Mouse (Mus musculus): ENCODE measurements around the gene Sox5.
A peak's percentile ranks its signal among the peaks of the same experiment; 100 is the strongest.

Gene Sox5

DNA sequence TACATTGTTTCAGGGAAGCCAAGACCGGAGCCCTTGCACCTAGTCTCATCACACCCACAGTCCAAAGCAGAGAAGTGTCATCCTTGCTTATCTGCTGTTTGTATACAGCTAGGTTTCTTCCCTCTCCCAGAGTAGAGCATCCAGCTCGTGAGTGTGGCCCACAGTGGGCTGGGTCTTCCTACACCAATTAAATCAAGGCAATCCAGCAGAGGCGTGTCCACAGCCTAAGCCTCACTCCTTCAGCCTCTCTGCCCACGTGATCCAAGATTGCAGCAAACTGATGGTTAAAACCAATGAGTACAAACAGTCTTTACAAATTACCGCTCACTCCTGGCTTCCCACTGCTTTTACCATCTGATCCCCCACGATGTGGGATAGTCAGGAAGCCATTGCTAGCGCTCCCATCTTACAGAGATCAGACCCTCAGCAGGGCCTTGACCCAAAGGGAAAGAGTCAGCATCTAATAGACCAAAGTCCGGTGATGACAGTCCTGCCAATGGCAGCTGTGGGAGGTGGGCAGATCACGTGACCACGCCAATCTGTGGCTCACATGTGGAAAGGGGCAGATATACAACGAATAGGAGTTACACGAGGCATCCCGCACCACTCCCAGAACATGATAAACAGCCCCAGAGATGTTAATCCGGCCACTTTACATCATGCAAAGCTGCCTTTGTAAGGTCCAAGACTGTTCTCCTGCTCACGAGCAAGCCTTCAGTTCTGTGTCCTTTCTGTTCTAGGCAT, 9.4 kb downstream of the Sox5 start:
- no peak for DNase-seq (ENCODE audit: extremely low spot score)

DNA sequence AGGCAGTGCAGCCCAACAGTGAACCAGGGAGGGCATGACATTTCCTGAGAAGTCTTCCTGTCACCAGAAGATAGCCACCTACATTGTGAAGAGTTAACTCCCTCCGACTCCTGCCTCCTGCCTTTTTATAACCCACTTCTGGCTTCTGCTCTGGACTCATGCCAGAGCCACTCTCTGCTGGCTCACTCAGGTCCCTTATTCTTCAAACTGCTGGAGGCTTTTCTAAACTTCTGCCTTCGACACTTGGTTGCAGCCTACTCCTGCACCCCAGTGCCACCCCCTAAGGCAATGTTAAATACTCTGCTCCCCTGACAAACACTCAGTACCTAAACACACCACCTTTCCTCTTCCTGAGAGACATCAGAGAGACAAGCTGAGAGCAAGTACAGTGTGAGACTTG, 12.7 kb downstream of the Sox5 start:
- no peak for DNase-seq (ENCODE audit: extremely low spot score)

DNA sequence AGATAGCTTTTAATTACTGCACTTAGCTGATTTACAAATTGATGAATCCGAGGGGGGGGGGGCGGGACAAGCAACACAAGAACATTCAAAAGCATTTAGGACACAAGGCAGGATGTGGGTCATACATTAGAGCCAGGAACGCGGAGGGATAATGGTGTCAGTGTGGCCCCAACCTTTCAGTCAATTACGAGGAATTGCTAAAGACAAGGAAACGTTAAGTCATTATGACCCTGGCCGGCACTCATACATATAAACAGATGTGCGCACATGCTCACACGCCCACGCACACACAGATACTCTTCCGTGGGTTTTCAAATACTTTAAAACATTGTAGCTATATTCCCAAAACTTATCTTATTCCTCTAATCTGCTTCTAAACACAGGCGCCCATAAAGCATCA, 19.9 kb downstream of the Sox5 start:
- no peak for DNase-seq (ENCODE audit: extremely low spot score)

DNA sequence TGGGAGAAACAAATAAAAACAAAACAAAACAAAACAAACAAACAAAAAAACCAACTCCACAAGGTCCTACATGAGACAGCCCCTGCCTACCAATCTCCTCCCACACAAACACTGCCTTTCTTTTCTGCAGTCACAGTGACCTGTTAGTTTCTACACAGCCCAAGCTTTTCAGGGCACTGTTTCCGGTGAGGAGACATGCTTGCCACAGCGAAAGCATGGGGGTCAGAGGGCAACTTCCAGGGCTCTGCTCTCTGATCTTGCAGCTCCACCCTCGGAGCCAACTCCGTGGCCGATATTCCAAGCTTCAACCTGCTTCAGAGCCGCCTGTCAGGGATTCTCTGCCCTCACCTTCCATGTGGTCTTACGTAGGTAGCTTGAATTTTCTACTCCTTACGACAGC, 22.6 kb downstream of the Sox5 start:
- DNase-seq (ENCODE audit: extremely low spot score): peak; percentile 44

DNA sequence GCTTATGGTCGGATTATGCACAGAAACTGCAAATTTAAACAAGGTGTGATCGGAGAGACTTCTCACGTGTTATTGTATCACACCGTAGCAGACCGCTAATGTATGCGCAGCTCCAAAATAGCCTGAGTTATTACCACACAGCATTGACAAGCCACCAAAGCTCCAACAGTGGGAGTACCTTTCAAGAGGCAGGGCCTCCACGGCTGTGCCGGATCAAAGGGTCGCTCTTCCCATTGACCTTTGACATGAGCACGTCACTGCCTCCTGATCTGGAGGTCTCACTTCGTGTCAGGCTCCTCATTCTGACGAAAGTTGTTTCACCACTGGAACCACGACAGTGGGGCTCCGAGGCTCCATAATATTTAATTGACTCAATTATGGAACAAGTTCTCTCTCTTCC, 24.4 kb downstream of the Sox5 start:
- peak; percentile 52 for DNase-seq (ENCODE audit: extremely low spot score)

DNA sequence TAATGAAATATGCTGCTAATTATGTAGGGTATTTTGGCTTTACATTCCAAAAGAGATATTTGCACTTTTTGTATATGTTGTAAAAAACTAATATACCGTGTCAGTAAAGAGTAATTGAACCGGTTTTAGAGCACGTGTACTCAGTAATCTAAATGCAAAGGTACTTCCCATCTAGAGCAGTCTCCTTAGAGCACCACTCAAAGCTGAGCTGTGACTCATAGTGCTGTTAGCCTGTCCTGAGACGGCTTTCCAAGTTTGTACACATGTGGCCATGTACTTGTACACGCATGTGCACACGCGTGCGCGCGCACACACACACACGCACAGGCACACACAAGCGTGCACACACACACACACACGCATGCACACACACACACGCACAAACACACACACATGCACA, 25.3 kb downstream of the Sox5 start:
- no peak for DNase-seq (ENCODE audit: extremely low spot score)

DNA sequence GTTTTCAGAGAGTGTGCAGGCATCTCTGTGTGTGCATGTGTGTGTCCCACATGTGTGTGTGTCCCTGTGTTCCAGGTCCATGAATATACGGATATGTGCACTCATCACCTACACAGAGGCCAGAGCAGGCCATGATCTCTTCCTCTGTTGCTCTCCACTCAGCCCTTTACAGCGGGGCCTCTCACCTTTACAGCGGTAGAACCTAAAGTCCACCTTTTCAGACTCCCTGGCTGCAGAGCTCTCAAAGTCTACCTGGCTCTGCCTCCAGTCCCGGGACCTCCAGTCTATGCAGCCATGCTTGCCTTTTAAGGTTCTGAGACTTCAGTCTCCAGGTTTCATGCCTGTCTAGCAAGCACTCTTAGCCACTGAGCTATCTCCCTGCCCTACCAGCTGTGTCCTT, 26.5 kb downstream of the Sox5 start:
- no peak for DNase-seq (ENCODE audit: extremely low spot score)

DNA sequence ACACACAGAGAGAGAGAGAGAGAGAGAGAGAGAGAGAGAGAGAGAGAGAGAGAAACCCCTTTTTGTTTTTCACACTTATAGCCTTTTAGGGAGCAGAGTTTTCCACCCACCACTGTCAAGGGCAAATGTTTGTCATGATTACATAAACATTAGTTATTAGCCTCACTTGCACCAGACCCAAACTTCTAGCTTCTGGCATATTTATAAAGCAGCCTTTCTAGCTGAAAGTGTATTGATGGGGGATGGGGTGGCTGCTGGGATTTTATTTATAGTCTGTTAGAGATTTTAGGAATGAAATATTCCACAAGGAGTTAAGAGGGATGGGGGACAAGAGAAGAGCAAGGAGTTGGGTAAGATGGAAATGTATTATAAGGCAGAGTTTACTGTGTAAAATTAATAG, 27.4 kb downstream of the Sox5 start:
- no peak for DNase-seq (ENCODE audit: extremely low spot score)

DNA sequence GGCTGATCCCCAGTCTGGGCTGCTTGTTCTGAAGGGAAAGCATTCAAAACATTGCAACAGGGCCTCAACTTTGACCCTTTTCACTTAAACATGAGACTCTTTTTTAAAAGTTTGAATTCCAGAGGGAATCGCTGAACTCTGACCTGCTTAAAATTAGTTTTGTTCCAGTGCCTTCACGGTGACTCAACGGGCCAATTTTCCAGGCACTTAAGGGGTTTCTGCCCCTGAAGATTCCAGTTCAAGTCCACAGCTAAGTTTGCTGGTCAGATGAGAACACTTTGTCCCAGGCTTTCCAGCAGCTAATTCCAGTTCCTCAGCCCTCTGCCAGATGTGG, 27.8 kb downstream of the Sox5 start:
- peak; percentile 45 for DNase-seq (ENCODE audit: extremely low spot score)

DNA sequence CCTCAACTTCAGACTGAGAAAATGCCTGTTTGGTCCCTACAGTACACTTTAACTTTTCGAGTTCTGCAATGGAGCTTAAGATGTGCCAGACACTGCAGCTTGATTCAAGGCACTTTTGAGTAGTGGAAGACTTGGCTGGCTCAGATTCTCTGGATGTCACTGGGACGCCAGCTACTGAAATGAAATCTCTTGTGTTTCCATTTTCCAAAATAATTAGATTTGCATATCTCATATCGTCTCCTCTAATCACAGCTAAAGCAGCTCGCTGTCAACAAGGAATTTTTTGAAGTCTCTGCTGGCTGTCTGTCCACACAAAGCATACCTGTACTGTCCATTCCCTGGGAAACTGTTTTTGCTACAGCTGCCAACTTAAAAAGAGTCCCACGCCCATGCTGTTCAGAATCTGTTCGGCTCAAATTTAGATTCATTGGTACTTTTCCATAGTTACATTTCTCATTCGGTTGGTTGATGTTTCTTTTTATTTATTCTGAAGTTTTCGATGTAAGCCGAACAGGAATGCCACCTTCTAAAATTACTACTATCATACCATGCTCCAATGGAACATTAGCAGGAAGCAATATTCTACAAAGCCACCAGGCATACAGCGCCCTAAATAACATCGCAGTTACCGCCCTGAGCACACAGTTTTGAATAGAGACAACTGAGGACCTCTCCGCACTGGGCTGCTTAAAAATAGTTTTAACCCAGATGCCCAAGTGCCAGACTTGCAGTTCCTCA, 28.4 kb downstream of the Sox5 start:
- no peak for DNase-seq (ENCODE audit: extremely low spot score)

DNA sequence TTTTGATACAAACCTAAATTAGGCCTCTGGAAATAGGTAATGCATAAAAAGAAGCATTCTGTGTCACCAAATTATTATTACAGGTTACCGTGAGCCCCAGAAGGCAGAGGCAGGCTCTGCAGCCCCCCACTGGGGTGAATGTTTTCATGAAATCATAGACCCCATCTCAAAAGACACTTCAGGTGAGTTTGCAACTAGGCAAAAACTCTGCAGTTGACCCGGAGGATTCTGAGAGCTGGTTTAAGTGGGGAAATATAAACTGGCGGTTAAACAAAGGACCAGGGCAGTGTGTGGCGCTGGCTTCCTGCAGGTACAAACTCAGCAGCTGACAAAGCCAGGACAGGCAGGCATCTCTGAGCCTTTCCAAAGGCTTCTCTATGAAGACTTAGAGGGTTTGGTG, 30.2 kb downstream of the Sox5 start:
- no peak for DNase-seq (ENCODE audit: extremely low spot score)

DNA sequence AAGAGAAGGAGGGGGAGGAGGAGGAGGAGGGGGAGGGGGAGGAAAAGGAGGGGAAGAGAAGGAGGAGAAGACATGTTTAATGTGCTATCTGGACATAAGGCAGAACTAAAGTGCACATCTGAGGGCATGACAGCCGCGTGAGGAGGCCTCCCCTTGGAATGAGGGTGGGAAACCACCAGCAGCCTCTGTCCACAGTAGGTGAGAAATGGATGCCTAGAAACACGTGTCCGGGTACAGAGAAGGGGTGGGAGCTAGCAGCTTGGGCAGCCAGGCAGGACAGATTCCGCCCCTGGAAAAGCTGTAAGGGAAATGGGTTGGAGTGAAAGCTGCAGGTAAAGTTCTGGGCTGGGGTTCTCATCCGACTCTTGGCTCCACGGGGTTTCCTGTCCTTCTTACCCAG, 31.6 kb downstream of the Sox5 start:
- DNase-seq (ENCODE audit: extremely low spot score): no peak

DNA sequence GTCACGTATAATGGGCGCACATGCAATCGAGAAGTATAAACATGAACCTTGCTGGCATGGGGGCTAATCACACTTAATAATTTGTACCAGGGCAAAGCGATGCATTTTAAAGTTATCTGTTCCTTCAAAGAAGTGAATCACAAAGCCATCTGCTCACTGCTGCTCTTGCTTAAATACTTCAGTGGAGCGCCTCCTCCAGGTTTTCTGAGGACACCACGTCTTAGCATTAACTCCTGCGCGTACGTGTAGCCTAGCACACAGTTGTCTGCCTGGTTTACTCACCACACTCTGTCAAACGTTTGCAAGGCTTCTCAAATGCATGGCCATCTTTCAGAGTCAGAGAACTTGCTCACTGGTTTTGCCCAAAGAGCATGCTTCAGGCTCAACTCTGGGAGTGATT, 35.3 kb downstream of the Sox5 start:
- no peak for DNase-seq (ENCODE audit: extremely low spot score)

DNA sequence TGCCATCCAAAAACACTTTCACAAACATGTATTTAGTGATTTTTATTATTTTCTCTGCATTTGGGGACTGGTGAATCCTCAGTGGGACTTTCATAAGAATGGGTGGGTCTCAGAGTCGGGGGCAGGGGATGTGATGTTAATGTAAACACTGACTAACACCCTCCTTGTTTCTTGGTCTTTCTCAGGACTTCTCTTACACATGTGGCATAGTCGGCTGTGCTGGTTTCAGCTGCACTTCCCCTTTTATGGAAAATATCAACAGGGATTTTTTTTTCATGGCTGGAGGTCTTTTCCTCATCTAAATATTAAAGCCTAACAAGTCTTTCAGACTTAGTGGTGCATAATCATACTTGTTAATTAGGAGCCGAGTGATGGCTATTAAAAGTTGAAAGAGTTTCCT, 39.2 kb downstream of the Sox5 start:
- no peak for DNase-seq (ENCODE audit: extremely low spot score)

DNA sequence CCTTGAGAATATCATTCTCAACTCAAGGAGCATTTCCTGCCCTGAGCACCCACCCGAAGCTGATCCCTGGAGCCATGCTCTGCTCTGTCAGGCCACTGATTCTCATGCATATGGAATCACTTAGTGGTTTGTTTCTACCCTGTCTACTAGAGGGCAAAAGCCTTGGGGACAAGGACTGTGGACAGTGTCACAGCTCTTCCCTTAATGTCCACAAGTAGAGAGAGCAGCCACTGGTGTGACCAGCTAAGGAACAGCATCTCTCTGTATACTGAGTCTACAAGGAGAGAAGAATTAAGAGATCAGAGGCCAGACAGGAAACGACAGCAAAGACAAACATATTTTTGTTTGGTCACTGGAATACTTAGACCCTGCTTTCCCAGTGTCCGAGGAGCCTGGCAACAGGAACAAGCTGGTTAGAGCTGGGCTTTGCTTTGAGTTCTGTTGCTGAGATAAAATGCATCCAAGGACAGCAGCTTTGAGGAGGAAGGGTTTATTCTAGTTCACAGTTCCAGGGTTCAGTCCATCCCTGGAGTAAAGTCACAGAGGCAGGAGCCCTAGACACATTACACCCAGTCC, 40.6 kb downstream of the Sox5 start:
- DNase-seq (ENCODE audit: extremely low spot score): no peak

DNA sequence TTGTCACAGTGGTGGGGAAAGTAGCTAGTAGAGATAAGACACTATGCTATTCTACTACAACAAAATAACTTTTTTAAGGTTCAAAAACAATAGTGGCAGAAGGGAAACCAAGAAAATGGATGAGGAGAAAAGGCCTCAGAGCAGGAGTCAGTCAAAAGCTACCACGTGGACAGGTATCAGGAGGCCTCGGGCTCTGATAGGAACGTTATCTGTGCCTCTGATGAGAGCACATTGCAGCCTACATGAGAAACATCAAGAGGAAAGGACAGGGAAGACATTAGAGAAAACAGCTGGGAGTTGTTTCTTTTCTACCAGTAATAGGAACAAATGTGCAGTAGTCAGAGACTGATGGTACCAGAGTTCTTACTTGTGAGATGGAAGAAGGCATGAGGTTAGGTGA, 41.4 kb downstream of the Sox5 start:
- DNase-seq (ENCODE audit: extremely low spot score): no peak

DNA sequence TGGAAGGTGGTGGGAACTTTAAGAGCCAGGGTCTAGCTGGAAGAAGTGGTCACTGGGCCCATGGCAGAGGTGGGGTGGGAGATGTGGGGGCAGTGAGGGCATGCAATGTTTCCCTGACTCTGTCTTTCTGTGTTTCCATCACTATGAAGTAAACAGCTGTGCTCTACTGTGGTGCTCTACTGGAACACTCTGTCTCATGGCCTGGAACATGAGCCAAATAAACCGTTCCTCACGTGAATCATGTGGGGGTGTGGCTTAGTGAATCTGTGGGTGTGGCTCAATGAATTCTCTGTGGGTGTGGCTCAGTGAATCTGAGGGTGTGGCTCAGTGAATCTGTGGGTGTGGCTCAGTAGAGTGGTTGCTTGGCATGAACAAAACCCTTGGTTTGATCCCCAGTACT, 42.0 kb downstream of the Sox5 start:
- no peak for DNase-seq (ENCODE audit: extremely low spot score)

DNA sequence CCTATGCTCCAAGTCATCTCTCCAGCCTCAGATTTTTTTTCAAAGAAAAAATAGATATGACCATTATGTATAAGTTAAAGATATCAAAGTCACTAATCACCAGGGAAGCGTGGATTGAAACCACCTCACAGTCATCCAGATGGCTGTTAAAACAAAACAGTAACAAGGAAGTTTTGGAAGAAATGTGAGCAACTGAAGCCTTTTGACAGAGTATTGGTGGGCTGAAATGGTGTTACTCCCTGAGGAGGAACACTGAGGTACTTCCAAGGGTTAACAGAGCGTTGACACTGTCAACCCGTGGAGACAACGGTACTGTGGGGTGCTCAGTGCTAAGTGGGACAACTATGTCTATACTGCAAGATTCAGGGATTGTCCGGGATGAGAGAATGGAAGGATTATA, 44.0 kb downstream of the Sox5 start:
- no peak for DNase-seq (ENCODE audit: extremely low spot score)

DNA sequence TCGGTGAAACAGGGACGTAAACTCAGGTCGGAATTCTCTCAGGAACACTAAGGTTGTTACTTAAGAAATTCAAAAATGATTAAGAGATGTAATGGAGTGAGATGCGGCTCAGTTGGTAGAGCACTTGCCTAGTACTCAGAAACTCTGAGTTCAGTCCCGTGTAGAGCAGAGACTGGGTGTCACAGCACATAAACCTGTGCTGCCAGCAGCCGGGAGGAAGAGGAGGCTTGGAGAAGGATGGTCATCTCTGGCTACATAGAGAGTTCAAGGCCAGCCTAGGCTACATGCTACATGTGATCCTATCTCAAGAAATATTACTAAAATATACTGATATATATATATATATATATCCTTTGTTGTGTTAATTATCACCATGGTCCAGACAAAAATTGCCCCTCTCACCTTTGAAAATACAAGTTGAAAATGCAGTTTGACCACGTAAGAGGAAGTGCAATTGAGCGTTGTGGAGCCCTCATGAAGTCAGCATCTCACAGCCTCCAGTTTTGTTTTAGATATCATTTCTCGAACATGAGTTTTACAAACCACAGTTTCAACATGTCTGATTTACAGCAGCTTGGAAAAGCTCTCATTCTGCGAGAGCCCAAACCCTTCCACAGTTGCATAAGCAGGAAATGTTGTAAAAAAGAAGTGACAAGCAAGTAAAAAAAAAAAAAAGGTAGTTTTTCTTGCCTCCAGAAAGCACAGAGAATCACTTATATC, 50.4 kb downstream of the Sox5 start:
- no peak for DNase-seq (ENCODE audit: extremely low spot score)

DNA sequence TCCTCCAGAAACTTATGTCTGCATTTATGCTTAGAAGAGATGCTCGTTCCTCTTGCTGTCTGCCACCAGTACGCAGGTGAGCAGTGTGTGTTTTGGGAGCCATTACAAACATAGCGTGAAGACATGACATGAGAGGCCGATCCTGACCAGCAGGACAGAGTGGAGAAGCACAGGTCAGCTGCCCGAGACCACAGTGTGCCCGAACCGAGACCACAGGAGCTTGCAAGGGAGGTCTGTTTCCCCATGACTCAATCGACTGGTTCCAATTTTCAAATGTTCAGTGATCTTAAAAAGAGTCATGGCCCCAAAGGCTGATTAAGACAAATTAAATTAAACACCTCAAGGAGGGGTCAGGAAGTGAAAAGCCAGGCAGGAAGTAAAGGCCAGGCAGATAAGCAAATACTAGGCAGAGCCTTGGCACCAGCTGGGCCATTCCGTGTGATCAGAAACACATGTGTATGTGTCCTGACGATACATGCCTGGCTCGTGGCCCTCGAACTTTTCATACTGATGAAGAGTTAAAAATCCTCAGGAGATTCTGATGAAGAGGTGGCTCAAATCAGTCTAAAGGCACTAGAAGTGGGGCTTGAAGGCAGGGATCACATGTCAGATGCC, 58.1 kb downstream of the Sox5 start:
- no peak for DNase-seq (ENCODE audit: extremely low spot score)

DNA sequence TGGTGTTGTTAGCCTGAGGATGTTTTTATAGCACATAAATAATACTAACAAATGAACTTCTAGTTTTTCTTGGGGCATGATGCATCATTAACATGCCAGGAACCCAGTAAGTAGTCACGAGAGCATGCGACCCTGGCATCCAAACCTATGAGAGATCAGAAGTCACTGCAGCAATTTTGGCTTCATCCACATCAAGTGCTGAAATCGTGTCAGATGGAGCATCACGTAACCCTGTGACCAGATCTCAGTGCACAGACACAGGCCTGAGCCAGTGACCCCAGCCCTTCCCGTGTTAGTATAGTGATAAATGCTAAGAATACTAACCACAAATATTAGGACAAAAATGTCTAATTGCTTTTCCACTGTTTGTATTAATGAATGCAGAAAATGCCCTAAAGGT, 58.8 kb downstream of the Sox5 start:
- DNase-seq (ENCODE audit: extremely low spot score): no peak

DNA sequence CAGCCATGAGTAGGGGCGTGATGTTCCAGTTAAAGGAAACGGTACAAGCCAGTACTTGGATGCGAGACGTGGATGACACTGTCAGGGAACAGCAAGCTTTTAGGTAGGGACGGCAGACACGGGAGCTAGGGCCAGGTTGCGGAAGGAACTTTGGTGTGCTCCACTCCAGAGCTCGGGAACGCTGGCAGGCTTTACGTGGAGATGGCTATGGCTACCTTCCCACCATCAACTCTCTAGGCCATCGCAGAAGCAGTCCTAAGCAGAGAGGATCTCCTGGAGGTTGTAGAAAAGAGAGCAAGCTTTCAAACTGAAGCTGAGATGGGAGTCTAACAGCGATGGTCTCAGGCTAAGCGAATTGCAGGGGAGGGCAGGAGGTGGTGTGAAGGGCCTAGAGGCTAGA, 60.9 kb downstream of the Sox5 start:
- DNase-seq (ENCODE audit: extremely low spot score): no peak
